Mouse (Mus musculus) CD4-positive helper T cell, adult 2 months (primary cell): ENCODE measurements around the gene Tnfrsf19.

Source experiments
- DNase-seq: peaks from one replicate; pipeline ENCODE4 v3.0.0-alpha.2; 2012; ENCODE audit warnings: low read depth, missing footprints, low spot score

The Tnfrsf19 gene

GRCm38 (mm10) chr14:60964016-60964810, 82.1 kb downstream of the Tnfrsf19 start:
- DNase-seq = no peak

GRCm38 (mm10) chr14:60957611-60958157, 88.6 kb downstream of the Tnfrsf19 start:
- DNase-seq = no peak

GRCm38 (mm10) chr14:60937481-60938039, 108.7 kb downstream of the Tnfrsf19 start:
- DNase-seq = no peak

- DNase-seq = no peak
These were observed 110.6 kb downstream of the Tnfrsf19 start for GRCm38 (mm10) chr14:60935705-60936104.

GRCm38 (mm10) chr14:60926011-60926410, 120.3 kb downstream of the Tnfrsf19 start:
- DNase-seq = no peak

GRCm38 (mm10) chr14:60916661-60917060, 129.6 kb downstream of the Tnfrsf19 start:
- no peak for DNase-seq
